Mouse (Mus musculus): Measurements from ENCODE around the gene Aox2. TPM values are rescaled to one million over a fixed set of nuclear protein-coding genes. Genes with fewer than 3 reads are reported as not detected.

The Aox2 gene
- polyA plus RNA-seq, 1 experiment, result not detected

DNA sequence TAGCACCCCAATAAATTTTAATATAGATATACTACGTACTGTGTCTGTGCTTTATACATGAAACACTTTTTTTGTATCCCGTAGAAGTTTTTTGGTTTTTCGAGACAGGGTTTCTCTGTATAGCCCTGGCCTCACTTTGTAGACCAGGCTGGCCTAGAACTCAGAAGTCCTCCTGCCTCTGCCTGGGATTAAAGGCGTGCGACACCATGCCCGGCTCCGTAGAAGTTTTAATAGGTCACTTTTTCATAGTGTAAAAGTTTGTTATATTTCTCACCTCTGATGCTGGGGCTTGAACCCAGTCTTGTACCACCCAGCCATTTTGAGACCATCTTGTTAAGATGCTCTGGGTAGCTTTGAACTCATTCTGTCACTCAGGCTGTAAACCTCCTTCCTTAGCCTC, 129.2 kb downstream of the Aox2 start:
- Histone ChIP-seq H3K27ac (ENCODE audit: insufficient read depth, low read depth, low read length) (no peak overlapping the region), H3K4me1 (ENCODE audit: control insufficient read depth, insufficient read depth, low read length) (no peaks in the 10 kb centered on the region), H3K4me3 (ENCODE audit: insufficient read depth, low read length) (no peak overlapping the region)
- TF ChIP-seq CTCF (IDR thresholded peaks at IDR 0.05; ENCODE audit: low read depth, low read length), result no peak
- no peak for TF ChIP-seq POLR2A (IDR thresholded peaks at IDR 0.05; ENCODE audit: borderline replicate concordance, low read depth, low read length)

GRCm38 (mm10) chr1:58408141-58408540, 130.0 kb downstream of the Aox2 start:
- H3K27ac ChIP-seq (ENCODE audit: insufficient read depth, low read depth, low read length), result no peak overlapping the region
- H3K4me3 ChIP-seq (ENCODE audit: insufficient read depth, low read length), result no peak overlapping the region
- no peak for TF ChIP-seq POLR2A (IDR thresholded peaks at IDR 0.05; ENCODE audit: borderline replicate concordance, low read depth, low read length)
- TF ChIP-seq CTCF (IDR thresholded peaks at IDR 0.05; ENCODE audit: low read depth, low read length), result no peak
- no peaks in the 10 kb centered on the region for H3K4me1 ChIP-seq (ENCODE audit: control insufficient read depth, insufficient read depth, low read length)

- Histone ChIP-seq H3K4me1 (ENCODE audit: control insufficient read depth, insufficient read depth, low read length) (no peaks in the 10 kb centered on the region), H3K27ac (ENCODE audit: insufficient read depth, low read depth, low read length) (no peak overlapping the region), H3K4me3 (ENCODE audit: insufficient read depth, low read length) (no peak overlapping the region)
- TF ChIP-seq CTCF (IDR thresholded peaks at IDR 0.05; ENCODE audit: low read depth, low read length) (no peak), POLR2A (IDR thresholded peaks at IDR 0.05; ENCODE audit: borderline replicate concordance, low read depth, low read length) (no peak)
Measured at GRCm38 (mm10) chr1:58409553-58410197, 131.5 kb downstream of the Aox2 start.

DNA sequence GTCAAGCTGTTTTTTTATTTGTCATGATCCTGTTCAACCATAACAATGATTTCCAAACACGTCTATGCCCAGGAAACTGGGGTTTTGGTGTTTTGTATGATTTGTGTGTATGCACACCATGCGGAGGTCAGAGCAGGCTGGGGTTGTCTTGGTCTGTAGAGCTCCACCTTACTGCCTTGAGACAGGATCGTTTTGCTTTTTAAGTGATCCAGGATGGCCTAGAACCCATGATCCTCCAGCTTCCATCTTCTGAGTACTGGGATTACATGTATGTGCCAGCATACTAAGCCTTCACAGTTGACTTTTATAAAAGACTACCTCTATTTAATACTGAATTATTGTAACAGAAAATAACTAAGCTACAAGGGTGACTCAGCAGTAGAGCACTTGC, 132.1 kb downstream of the Aox2 start:
- Histone ChIP-seq H3K4me3 (ENCODE audit: insufficient read depth, low read length) (no peak overlapping the region), H3K27ac (ENCODE audit: insufficient read depth, low read depth, low read length) (no peak overlapping the region), H3K4me1 (ENCODE audit: control insufficient read depth, insufficient read depth, low read length) (no peaks in the 10 kb centered on the region)
- TF ChIP-seq POLR2A (IDR thresholded peaks at IDR 0.05; ENCODE audit: borderline replicate concordance, low read depth, low read length), result no peak
- no peak for TF ChIP-seq CTCF (IDR thresholded peaks at IDR 0.05; ENCODE audit: low read depth, low read length)

DNA sequence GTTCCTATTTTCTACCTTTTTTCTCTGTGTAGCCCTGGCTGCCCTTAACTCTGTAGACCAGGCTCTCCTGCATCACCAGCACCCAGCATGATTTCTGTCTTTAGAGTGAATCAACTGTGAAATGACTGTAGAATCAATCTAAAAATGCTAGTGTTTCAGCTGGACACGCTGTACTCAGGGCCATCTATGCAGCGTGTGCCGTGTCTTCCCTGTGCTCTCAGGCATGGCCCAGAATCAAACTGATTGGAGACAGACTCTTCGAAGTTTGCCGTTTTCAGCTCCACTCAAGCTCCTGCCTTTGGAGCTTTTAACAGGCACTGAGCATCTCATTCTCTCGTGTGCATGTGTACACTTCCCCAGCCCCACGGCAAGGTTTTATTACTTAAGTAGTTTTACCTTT, 132.7 kb downstream of the Aox2 start:
- no peak overlapping the region for H3K4me3 ChIP-seq (ENCODE audit: insufficient read depth, low read length)

DNA sequence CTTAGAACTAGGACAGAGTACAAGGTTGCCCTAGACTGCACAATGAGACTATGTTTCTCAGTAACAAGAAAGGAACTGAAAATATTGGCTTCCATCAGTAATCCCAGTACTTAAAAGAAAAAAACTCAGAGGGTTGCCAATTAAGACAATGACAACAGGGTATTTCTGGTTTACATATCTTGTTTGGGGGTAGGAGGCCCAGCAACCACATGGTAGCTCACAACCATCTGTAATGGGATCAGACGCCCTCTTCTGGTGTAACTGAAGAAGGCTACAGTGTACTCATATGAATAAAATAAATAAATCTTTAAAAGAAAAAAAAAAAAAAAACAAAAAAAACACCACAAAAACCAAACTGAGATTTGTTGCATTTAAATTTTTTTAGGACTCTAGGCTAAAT, 137.3 kb downstream of the Aox2 start:
- Histone ChIP-seq H3K27ac (ENCODE audit: insufficient read depth, low read depth, low read length) (no peak overlapping the region), H3K4me1 (ENCODE audit: control insufficient read depth, insufficient read depth, low read length) (peaks cover 9% of the 10 kb centered on the region), H3K4me3 (ENCODE audit: insufficient read depth, low read length) (no peak overlapping the region)
- TF ChIP-seq CTCF (IDR thresholded peaks at IDR 0.05; ENCODE audit: low read depth, low read length) (no peak), POLR2A (IDR thresholded peaks at IDR 0.05; ENCODE audit: borderline replicate concordance, low read depth, low read length) (no peak)

More for the DNA sequence above, 132.7 kb downstream of the Aox2 start:
- H3K4me1 ChIP-seq (ENCODE audit: control insufficient read depth, insufficient read depth, low read length), result peaks cover under 1% of the 10 kb centered on the region
- TF ChIP-seq CTCF (IDR thresholded peaks at IDR 0.05; ENCODE audit: low read depth, low read length) (no peak), POLR2A (IDR thresholded peaks at IDR 0.05; ENCODE audit: borderline replicate concordance, low read depth, low read length) (no peak)
- H3K27ac ChIP-seq (ENCODE audit: insufficient read depth, low read depth, low read length), result no peak overlapping the region

- peak overlapping the region; percentile 53; the same call in 1 of the 2 replicates for H3K27ac ChIP-seq (ENCODE audit: insufficient read depth, low read depth, low read length)
- TF ChIP-seq POLR2A (IDR thresholded peaks at IDR 0.05; ENCODE audit: borderline replicate concordance, low read depth, low read length) (no peak), CTCF (IDR thresholded peaks at IDR 0.05; ENCODE audit: low read depth, low read length) (no peak)
- peaks cover 9% of the 10 kb centered on the region for H3K4me1 ChIP-seq (ENCODE audit: control insufficient read depth, insufficient read depth, low read length)
- no peak overlapping the region for H3K4me3 ChIP-seq (ENCODE audit: insufficient read depth, low read length)
Measured at GRCm38 (mm10) chr1:58416048-58416447, 137.9 kb downstream of the Aox2 start.

- peaks cover 12% of the 10 kb centered on the region for H3K4me1 ChIP-seq (ENCODE audit: control insufficient read depth, insufficient read depth, low read length)
- H3K27ac ChIP-seq (ENCODE audit: insufficient read depth, low read depth, low read length), result no peak overlapping the region
- no peak overlapping the region for H3K4me3 ChIP-seq (ENCODE audit: insufficient read depth, low read length)
- no peak for TF ChIP-seq CTCF (IDR thresholded peaks at IDR 0.05; ENCODE audit: low read depth, low read length)
- no peak for TF ChIP-seq POLR2A (IDR thresholded peaks at IDR 0.05; ENCODE audit: borderline replicate concordance, low read depth, low read length)
Measured at GRCm38 (mm10) chr1:58420032-58420431, 141.9 kb downstream of the Aox2 start.

GRCm38 (mm10) chr1:58420961-58421360, 142.8 kb downstream of the Aox2 start:
- Histone ChIP-seq H3K27ac (ENCODE audit: insufficient read depth, low read depth, low read length) (no peak overlapping the region), H3K4me1 (ENCODE audit: control insufficient read depth, insufficient read depth, low read length) (peaks cover 9% of the 10 kb centered on the region), H3K4me3 (ENCODE audit: insufficient read depth, low read length) (no peak overlapping the region)
- TF ChIP-seq CTCF (IDR thresholded peaks at IDR 0.05; ENCODE audit: low read depth, low read length) (no peak), POLR2A (IDR thresholded peaks at IDR 0.05; ENCODE audit: borderline replicate concordance, low read depth, low read length) (no peak)

DNA sequence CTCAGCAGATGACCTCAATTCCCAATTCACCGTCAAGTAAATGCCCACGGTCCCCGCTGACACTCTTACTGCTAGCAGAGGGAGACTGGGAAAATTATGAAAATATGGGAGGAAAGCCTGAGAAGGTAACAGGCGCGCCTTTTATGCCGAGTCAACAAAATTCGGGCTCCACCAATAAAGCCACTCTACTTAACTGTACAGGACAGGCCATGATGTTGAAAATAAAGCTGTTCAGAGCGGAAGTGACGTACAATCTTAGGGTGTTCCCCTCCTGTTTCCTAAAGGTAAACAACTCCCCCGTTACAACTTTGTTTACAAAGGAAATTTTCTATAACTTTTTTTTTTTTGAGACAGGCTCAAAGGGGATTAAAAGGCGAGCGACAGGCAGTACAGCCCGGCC, 144.8 kb downstream of the Aox2 start:
- no peak for TF ChIP-seq CTCF (IDR thresholded peaks at IDR 0.05; ENCODE audit: low read depth, low read length)
- TF ChIP-seq POLR2A (IDR thresholded peaks at IDR 0.05; ENCODE audit: borderline replicate concordance, low read depth, low read length), result no peak

More for the DNA sequence above, 144.8 kb downstream of the Aox2 start:
- Histone ChIP-seq H3K4me1 (ENCODE audit: control insufficient read depth, insufficient read depth, low read length) (peaks cover 3% of the 10 kb centered on the region), H3K4me3 (ENCODE audit: insufficient read depth, low read length) (peak overlapping the region; percentile 94), H3K27ac (ENCODE audit: insufficient read depth, low read depth, low read length) (peak overlapping the region; percentile 87)

Measured in bone marrow macrophage, adult 2 months (primary cell).